Mouse (Mus musculus) right cerebral cortex, adult 18-20 months (tissue): ENCODE data around the gene Wdtc1.

ENCODE experiments used
- DNase-seq: peaks from one replicate; pipeline ENCODE4 v3.0.0; 2022; ENCODE audit warnings: mixed read lengths

Wdtc1 gene

DNA sequence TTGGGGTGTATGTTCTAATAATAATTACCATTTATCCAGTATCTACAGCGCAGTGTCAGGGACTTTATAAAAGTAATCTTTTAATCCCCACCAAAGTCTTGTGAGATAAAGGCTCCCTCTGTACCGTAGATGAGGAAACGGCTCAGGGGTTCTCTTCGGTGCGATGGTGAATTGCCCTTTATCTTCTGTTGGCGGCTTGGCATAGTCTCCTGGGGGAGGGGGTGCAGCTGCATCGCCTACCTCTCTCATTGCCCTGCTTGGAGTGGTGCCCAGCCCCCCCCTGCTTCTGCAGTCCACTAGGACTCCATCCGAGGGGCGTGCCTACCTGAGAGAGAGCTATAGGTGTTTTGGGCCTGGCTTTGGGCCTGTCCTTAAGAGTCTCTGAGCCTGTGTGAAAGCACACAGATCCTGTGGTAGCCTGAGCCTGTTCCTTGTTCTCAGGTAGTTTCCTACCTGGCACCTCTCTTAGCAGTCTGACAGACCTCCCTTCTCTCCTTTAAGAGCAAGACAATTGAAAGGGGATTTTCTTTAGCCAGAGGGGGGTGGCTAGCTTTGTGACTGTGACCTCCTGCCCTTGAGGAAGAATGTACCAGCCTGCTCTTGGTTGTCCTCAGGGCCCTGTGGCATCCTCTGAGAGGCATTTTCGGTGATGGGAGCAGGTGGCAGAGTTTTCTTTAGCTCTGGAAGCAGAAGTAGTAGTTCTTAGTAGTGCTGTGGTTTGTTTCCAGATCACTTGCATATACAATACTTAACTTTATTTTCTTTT, 22.7 kb upstream of the Wdtc1 start:
- no peak for DNase-seq

DNA sequence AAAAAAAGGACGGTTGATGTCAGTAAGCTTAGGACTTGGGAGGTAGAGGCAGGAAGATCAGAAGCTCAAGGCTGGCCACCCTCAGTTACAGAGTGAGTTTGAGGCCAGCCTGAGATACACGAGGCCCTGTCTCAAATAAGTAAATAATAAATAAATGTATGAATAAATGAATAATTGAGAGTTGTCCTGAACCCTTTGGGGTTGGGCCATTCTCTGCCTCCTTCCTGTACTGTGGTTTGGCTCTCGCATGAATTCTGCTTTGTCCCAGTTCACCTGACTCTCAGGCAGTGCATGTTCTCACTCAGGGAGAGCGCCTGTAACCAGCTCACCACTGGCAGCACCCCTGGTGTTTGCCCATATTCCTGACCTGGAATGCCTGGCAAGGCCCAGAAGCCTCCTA, 20.7 kb upstream of the Wdtc1 start:
- no peak for DNase-seq

DNA sequence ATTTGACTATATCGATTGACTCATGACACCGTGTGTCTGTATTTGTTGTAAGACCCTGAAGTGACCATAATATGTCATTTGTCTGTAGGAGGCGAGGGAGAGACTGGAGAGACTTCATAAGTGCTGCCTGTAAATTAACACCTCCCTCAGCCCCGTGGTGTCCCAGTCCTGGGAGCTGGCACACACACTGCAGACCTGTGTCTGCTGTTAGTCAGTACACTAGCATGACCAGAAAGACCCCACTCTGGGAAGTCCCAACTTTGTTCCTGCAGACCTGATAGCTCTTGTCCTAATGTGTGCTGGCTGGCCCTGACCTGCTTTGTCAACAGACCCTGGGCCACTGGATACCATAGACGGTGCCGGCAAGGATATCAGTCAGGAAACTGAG, 19.0 kb upstream of the Wdtc1 start:
- no peak for DNase-seq

DNA sequence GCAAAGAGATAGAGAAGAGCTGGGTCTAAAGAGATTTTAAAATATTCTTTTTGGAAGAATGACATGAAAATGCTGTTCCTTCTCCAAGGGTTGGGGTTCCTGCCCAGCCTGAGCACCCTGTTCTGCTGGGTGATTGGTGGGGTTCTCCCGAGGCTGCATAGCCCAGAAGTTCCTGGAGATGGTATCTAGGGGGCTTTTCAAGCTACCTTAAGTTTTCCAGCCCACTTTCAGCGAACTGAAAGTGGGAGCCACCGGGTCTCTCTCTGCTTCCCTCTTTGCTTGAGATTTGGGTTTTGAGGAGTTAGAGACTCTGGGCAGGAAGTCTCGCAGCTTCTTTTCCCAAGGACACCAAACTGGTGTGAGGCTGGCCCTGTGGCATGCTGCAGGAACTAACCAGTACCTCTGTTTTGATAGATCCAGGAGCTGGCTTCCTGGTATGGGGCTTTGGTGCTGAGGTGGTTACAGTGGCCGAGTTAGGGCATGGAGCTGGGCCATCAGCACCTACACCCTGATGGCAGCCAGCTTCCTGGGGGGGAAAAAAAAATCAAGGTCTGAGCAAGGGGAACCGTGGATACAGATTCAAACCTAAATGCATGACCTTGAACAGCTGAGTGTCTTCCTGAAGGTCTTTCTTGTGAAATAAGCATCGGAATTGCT, 18.5 kb upstream of the Wdtc1 start:
- DNase-seq = no peak

DNA sequence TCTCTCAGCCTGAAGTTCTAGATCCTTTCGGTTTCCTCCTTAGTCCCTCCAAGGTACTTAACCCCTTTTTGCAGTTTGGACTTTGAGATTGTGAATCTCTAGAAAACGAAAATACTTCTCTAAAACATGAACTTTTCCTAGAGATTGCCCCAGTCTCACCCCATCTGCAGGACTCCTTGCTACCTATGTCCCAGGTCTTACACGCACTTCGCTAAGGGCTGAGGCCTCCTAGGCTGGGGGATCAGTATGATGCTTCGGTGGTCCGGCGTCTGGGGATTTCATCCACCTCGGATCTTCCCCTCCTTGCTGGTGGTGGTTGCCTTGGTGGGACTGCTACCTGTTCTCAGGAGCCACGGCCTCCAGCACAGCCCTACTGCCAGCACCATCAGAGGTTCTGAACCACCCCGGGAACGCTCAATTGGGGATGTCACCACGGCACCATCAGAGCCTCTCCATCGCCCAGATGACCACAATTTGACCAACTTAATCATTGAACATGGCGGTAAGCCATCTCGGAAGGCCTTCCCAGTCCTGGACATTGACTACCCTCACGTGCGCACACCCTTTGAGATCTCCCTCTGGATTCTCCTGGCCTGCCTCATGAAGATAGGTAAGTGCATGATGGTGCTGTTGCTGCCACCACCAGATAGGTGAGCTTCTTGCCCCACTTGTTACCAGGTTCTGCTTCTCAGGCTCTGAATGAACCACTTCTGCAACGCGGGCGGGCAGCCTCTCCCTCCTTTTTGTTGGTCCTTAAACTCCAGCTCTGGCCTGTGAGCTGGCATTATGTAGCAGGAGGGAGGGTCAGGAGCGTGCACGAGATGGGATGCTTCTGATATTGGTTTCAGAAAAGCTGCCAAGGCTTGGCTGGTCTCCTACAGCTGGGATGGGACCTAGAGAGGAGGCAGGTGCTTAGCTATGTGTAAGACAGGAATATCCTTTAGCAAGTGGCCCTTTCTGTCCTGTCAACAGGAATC, 17.3 kb upstream of the Wdtc1 start:
- no peak for DNase-seq

DNA sequence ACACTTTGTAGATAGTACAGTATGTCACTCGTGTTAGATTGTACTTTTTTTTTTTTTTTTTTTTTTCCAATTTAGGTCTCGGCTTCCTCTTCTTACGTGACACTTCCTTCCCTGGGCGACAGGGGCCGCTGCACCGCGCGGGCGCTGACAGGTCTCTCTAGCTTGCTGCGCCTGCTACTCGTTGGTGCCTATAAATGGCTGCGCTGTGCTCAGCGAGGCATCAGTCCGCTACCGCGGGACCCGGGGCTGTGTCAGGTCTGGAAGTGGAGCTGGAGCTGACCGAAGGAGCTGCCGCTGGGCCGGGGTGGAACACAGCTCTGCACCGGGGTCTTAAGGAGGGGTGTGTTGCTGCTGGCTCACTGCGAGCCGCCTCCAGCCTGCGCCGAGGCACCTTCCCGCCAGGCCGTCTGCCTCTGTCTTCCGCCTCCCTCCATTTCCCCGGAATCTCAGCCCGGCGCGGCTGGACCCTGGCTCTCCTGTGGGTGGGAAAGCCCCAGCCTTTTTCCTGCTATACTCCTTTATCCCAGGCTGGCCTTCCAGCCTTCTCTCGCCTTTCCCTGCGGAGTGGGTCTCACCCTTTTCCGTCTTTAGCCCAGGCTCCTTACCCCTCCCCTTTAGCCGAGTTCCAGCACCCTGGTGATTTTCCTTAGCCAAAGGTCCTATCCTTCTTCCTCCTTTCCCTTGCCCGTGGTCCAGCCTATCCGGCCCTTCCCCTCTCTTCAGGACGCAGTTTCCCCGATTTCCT, 16.4 kb upstream of the Wdtc1 start, which contains the start of gene Slc9a1:
Gene Slc9a1, plus strand, starts transcription at position 154 of the 745 bp plus-strand sequence.
- DNase-seq = peak; percentile 94

DNA sequence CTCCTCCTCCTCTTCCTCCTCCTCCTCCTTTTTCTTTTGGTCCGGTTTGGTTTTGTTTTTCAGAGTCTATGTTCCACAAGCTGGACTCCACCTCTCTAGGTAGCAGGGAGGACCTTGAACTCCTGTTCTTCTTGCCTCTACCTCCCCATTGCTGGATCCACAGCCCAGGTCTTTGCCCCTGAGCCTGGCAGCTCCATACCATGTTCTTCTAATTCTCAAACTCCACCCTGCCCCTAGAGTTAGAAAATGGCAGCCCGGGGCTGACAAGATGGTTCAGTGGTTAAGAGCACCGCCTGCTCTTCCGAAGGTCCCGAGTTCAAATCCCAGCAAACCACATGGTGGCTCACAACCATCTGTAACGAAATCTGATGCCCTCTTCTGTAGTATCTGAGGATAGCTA, 1.4 kb upstream of the Wdtc1 start:
- DNase-seq = no peak

DNA sequence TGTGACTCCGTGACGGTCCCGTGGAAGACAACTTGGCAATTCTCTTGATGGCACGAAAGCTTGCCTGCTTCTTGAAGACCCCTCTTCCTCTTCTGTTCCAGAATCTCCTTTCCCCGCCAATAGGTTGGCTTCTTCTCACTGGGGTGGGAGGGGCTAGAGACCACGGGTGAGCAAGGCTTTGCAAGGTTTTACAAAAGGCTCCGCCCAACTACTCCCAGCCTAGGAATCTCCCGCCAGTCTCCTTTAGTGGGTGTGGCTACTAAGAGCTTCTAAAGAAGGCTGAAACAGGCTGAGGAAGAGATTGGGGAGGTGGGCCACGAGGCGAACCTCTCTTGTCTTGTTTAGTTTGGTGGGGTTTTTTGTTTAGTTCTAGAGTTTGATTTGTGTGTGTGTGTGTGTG, 484 bp downstream of the Wdtc1 start:
- no peak for DNase-seq

DNA sequence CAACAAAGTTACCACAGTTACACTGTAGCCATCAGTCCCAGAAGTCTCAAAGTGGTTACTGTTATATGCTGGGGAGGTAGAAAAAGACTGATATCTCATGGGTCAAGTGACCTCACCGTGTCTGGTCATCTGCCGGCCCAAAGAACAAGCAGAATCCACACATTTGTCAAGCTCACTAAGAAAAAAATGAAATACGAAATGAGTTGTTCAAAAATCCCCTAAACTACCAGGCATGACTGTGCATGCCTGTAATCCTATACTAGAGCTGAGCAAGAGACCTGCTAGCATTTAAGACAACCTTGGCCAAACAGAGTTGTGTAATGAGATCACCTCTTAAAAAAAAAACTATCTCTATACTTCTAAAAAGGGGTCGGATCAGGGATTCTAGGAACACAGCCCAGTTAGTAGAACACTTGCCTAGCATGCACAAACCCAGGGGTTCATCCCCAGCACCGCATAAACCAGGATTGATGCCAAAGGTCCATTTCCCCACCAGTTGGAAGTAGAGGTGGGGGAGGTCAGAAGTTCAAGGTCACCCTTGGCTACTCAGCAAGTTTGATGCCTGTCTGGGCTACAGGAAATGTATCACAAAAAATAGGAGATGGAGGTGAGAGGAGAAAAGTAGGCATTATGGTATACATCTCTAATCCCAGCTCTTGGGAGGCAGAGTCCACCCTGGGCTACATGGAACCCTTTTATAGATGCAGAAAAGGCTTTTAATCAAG, 5.1 kb downstream of the Wdtc1 start:
- no peak for DNase-seq

DNA sequence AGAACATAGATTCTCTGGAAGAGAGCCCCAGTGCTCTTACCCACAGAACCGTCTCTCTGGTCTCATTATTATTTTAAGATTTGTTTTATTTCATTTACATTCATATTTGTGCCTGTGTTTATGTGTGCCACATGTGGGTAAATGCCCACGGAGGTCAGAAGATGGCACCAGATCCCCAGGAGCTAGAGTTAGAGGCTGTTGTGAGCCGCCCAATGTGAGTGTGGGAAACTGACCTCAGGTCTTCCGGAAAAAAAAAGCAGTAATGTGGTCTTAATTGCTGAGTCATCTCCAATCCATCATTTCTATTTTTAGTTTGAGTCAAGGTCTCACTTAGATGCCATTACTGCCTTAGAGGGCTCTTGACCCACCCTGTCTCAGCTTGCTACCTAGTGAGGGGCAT, 5.7 kb downstream of the Wdtc1 start:
- DNase-seq = no peak

DNA sequence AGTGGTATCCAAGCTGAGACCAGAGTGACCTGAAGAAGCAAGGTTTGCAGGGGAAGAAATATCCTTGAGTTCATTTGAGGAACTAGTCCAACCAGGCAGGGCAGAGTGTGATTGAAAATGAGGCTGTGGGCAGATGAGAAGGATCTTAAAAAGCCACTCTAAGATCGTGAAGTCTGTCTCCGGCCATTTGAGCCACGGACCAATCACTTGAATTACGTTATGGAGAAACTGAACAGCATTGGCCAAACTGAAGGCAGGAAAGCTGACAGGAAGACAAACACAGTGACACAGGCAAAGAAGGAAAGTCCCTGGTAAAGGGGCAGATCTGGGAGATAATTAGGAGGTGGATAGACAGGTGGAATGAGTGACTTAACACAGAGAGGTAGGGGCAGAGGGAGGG, 6.7 kb downstream of the Wdtc1 start:
- no peak for DNase-seq

DNA sequence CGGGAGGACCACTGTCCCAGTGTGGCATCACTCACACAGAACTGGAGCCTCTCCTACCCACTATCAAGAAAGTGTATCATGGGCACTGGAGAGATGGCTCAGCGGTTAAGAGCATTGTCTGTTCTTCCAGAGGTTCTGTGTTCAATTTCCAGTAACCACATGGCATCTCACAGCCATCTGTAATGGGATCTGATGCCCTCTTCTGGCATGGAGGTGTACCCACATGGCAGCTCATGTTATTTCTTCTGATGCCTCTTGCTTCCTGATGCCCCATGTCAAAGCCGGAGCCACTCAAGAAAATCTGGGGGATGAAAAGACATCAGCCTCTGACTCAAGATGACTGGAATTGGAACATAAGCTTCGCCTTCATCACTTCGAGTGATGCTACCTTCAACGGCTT, 7.6 kb downstream of the Wdtc1 start:
- no peak for DNase-seq

DNA sequence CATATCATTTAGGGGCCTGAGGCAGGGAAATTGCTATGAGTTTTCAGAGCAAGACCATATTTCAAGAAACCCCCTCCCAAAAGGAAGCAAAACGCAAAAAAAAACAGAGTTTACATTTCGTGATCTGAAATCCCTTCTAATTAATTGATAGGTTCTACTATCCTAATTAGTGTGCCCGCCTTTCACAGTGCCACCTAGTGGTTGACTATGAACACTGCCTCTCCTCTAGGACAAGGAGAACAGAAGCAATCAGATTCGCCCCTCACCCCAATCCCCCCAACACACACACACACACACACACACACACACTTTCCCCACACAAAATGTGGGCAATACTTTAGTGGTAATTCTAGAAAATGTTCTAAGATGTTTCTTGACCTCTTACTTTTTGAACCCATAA, 9.2 kb downstream of the Wdtc1 start:
- no peak for DNase-seq

DNA sequence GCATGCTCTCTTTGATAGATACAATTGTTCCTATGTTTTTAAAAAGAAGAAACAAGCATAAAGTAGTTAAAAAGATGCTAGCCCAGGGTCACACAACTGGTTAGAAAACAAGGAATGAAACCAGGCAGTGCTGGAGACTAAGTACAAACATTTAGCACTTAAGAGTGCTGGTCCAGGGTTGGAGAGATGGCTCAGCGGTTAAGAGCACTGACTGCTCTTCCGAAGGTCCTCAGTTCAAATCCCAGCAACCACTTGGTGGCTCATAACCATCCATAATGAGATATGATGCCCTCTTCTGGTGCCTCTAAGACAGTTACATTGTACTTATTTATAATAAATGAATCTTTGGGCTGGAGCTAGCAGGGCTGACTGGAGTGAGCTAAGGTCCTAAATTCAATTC, 13.1 kb downstream of the Wdtc1 start:
- DNase-seq = no peak

DNA sequence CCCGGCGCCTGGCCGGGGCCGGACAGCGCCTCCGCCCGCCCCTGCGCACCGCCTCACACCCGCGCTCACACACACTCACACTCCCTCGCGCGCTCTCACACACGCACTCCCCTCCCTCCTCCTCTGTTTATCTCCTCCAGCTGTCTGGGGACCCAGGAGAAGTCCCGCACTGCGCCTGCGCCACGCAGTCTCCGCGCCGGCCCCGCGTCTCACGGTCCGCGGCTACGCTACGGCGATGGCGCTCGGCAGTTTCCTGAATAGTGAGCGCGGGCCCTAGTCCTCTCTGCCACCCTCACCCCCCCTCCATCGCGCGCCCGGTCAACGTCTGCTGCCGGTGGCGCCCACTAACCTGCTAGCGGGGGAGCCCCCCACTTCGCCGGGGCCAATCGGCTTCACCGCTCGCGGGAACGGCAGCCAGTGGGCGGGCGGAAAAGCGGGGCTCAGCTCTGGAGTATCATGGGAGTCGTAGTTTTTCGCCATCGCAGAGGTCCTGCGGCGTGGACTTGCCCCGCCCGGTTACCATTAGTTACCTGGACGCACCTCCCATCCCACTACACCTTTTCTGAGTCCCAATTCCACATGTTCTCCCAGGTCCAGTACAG, 14.0 kb downstream of the Wdtc1 start:
- DNase-seq = peak; percentile 99

DNA sequence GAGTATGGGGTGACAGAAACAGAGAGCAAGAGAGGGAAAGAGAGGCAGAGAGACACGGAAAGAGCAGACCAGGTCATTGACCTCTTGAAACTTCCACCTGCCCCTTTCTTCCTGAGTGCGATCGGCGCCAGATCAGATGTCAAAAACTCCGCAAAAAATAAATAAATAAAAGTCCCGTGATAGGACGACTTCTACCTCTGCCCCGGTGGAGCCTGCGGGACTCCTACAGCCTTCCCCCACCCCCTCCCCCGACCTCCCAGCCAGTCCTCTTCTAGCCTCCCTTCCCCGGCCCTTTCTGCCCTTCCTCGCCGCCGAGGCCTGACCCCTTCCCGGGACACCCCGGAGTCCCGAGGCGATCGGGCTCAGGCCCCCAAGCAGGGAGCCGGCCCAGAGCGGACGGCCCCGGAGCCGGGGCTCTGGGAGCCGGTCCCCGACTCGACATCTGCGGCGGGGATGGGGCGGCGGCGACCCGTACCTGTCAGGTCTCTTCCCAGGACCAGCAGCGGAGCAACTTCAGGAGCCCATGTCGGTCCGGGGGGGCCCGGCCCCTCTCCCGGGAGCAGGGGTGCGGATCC, 14.7 kb downstream of the Wdtc1 start:
- DNase-seq = no peak

DNA sequence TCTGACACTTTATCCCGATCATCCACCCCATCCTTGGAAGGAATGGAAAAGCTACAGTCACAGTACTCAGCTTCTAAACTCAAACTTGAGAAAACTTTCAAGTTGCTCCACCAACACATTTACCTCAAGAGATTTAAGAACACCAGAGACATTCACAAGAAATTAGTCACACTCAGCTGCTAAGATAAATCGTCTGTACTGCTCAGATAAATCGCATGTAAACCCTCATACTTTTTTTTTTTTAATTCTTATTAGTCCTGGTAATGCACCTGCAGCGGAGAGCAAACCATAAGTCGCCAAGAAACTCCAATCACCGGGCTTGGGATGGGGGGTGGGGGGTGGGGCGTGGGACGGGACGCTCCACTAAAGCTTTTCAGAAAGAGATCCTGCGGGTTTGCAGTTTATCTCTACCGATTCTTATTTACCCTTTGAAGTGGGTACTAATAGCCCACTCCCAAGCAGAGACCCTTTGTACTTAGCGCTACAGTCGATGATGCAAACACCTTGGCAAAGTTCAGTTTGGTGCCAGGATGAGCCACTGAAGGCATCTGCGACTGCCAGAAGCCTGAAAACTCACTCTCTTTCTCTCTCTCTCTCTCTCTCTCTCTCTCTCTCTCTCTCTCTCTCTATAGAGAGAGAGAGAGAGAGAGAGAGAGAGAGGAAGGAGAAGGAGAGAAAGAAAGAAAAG, 15.3 kb downstream of the Wdtc1 start:
- no peak for DNase-seq

DNA sequence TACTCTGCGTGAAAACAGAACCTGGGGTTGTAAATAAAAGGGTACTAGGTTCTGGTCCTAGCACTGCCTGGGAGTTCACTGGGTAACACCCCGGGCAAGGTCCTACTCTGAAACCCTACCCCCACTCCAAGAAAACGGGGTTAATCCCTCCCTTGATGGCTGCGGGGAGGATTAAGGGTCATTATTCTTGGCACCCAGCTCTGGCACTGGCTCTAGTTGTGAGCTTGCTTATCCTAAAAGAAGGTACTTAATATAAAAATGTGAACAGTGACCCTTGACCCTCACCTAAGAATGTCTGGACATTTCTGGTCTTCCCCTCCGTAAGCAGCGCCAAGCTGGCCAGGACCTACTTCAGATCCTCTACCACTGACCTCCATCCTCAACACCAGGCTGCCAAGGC, 20.0 kb downstream of the Wdtc1 start:
- no peak for DNase-seq

DNA sequence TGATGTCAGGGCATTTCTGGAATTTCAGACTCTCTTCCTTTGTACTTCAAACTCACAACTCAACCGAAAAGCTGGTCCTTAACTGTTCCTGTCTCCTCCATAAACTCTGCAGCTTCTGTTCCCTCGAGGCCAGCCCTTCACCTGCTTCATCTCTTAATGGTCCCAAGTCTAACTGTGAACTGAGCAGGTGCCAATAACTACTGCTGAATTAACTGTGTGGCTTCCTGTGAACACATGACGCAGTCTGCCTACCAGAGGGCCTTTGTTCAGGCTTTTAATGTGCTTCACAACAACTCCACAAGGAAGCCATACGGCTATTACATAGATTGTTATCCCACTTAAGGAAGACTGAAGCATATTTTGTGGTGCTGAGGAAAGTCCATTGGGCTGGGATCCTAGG, 23.0 kb downstream of the Wdtc1 start:
- DNase-seq = no peak

DNA sequence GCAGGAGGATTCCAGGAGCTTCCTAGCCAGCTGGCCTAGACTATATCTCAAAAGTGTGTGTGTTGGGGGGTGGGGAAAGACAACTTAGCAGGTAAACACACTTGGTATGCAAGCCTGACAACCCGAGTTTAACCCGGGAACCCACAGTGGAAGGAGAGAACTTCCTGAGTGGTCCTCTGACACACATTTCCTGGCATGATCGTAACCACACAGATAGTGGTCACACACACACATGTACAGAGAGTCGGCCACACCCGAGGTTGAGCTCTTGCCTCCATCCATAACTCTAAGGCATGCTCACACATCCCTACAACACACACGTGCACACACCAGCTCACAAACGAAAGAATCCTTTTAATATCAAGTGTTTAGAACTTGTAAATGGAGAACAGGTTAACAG, 25.2 kb downstream of the Wdtc1 start:
- no peak for DNase-seq

DNA sequence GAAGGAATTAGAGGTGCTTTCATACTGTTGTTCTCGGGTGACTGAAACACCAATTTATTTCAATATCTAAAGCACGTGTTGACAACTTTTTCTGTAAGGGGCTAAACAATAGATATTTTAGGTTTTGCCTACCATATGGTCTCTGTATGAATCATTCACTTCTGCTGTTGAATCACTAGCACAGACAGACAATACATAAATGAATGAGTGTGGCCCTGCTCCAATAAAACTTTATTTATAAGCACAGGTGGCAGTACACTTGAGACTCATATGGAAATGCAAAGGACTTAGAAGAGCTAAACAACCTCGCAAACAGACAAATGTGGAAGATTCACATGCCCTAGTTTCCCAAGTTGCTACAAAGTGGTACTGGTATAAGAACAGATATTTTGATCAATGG, 33.6 kb downstream of the Wdtc1 start:
- no peak for DNase-seq
